Mouse (Mus musculus): Measurements from ENCODE around the gene Asf1b. TPM values are rescaled to one million over a fixed set of nuclear protein-coding genes. Genes with fewer than 3 reads are reported as not detected.

The Asf1b gene
- total RNA-seq, 2 experiments from 2014 or later, result 0.44 to 0.82 TPM

GRCm38 (mm10) chr8:83934994-83935393, 20.3 kb upstream of the Asf1b start:
- no peak for TF ChIP-seq CTCF (conservative IDR thresholded peaks at IDR 0.05)
- no peak for DNase-seq (ENCODE audit: low spot score in 2 of 2)
- H3K27ac ChIP-seq, result no peak overlapping the region
- no peak overlapping the region for H3K4me3 ChIP-seq

- no peak for TF ChIP-seq CTCF (conservative IDR thresholded peaks at IDR 0.05)
- Histone ChIP-seq H3K27ac (no peak overlapping the region), H3K4me3 (no peak overlapping the region)
- no peak for DNase-seq (ENCODE audit: low spot score in 2 of 2)
Measured at GRCm38 (mm10) chr8:83935435-83935834, 19.9 kb upstream of the Asf1b start.

GRCm38 (mm10) chr8:83937645-83938044, 17.7 kb upstream of the Asf1b start:
- Histone ChIP-seq H3K27ac (no peak overlapping the region), H3K4me3 (no peak overlapping the region)
- TF ChIP-seq CTCF (conservative IDR thresholded peaks at IDR 0.05), result no peak
- no peak for DNase-seq (ENCODE audit: low spot score in 2 of 2)

GRCm38 (mm10) chr8:83938330-83938729, 17.0 kb upstream of the Asf1b start:
- no peak for DNase-seq (ENCODE audit: low spot score in 2 of 2)
- H3K27ac ChIP-seq, result no peak overlapping the region
- no peak overlapping the region for H3K4me3 ChIP-seq
- no peak for TF ChIP-seq CTCF (conservative IDR thresholded peaks at IDR 0.05)

- H3K4me3 ChIP-seq, result no peak overlapping the region
- no peak for DNase-seq (ENCODE audit: low spot score in 2 of 2)
- H3K27ac ChIP-seq, result peak overlapping the region; percentile 28; the same call in 1 of the 2 replicates
- no peak for TF ChIP-seq CTCF (conservative IDR thresholded peaks at IDR 0.05)
Measured at GRCm38 (mm10) chr8:83941066-83941677, 14.1 kb upstream of the Asf1b start.

- TF ChIP-seq CTCF (conservative IDR thresholded peaks at IDR 0.05), result no peak
Measured at GRCm38 (mm10) chr8:83942446-83942845, 12.9 kb upstream of the Asf1b start.

GRCm38 (mm10) chr8:83945540-83945939, 9.8 kb upstream of the Asf1b start:
- DNase-seq (ENCODE audit: low spot score in 2 of 2), result no peak
- no peak for TF ChIP-seq CTCF (conservative IDR thresholded peaks at IDR 0.05)
- Histone ChIP-seq H3K4me3 (no peak overlapping the region), H3K27ac (no peak overlapping the region)

More at GRCm38 (mm10) chr8:83942446-83942845, 12.9 kb upstream of the Asf1b start:
- no peak for DNase-seq (ENCODE audit: low spot score in 2 of 2)
- no peak overlapping the region for H3K4me3 ChIP-seq
- H3K27ac ChIP-seq, result no peak overlapping the region; the same call in 1 of the 2 replicates

- DNase-seq (ENCODE audit: low spot score in 2 of 2), result no peak
- Histone ChIP-seq H3K27ac (peak overlapping the region; percentile 65), H3K4me3 (peak overlapping the region; percentile 60)
- TF ChIP-seq CTCF (conservative IDR thresholded peaks at IDR 0.05), result no peak
Measured at GRCm38 (mm10) chr8:83954749-83955105, 580 bp upstream of the Asf1b start.

GRCm38 (mm10) chr8:83955958-83956218, 581 bp downstream of the Asf1b start:
- Histone ChIP-seq H3K4me3 (peak overlapping the region; percentile 56), H3K27ac (no peak overlapping the region)
- DNase-seq (ENCODE audit: low spot score in 2 of 2), result no peak
- no peak for TF ChIP-seq CTCF (conservative IDR thresholded peaks at IDR 0.05)

GRCm38 (mm10) chr8:83956789-83957188, 1.5 kb downstream of the Asf1b start:
- DNase-seq (ENCODE audit: low spot score in 2 of 2), result no peak
- no peak overlapping the region for H3K27ac ChIP-seq
- peak; percentile 60 for TF ChIP-seq CTCF (conservative IDR thresholded peaks at IDR 0.05)
- H3K4me3 ChIP-seq, result no peak overlapping the region

GRCm38 (mm10) chr8:83964015-83964765, 8.9 kb downstream of the Asf1b start:
- Histone ChIP-seq H3K27ac (no peak overlapping the region), H3K4me3 (no peak overlapping the region)
- DNase-seq (ENCODE audit: low spot score in 2 of 2), result no peak
- TF ChIP-seq CTCF (conservative IDR thresholded peaks at IDR 0.05), result no peak

GRCm38 (mm10) chr8:83967701-83968100, 12.4 kb downstream of the Asf1b start:
- no peak overlapping the region for H3K4me3 ChIP-seq
- no peak for TF ChIP-seq CTCF (conservative IDR thresholded peaks at IDR 0.05)
- H3K27ac ChIP-seq, result no peak overlapping the region
- no peak for DNase-seq (ENCODE audit: low spot score in 2 of 2)

GRCm38 (mm10) chr8:83971121-83971520, 15.8 kb downstream of the Asf1b start:
- Histone ChIP-seq H3K27ac (no peak overlapping the region), H3K4me3 (no peak overlapping the region)
- no peak for DNase-seq (ENCODE audit: low spot score in 2 of 2)
- no peak for TF ChIP-seq CTCF (conservative IDR thresholded peaks at IDR 0.05)

- peak overlapping the region; percentile 90; the same call in 1 of the 2 replicates for H3K27ac ChIP-seq
- DNase-seq (ENCODE audit: low spot score in 2 of 2), result no peak
- TF ChIP-seq CTCF (conservative IDR thresholded peaks at IDR 0.05), result no peak
- peak overlapping the region; percentile 78 for H3K4me3 ChIP-seq
Measured at GRCm38 (mm10) chr8:83971661-83972060, 16.4 kb downstream of the Asf1b start.
